Mouse (Mus musculus) C2C12 (cell line): ENCODE data around the gene Smarca1. TPM values are rescaled to one million over a fixed set of nuclear protein-coding genes. Genes with fewer than 3 reads are reported as not detected.

Experiments used
- H3K27me3 ChIP-seq: one replicate; pipeline ENCODE4 v1.6.1; 2011; ENCODE audit not compliant: control insufficient read depth, insufficient read depth, insufficient read length
- H3K36me3 ChIP-seq: one replicate; pipeline ENCODE4 v1.6.1; 2011; ENCODE audit not compliant: control insufficient read depth, insufficient read depth
- H3K4me3 ChIP-seq: one replicate; pipeline ENCODE4 v1.5.1; 2011; ENCODE audit warnings: mild to moderate bottlenecking, control low read depth; ENCODE audit not compliant: poor library complexity, insufficient read depth, severe bottlenecking
- H3K79me2 ChIP-seq: one replicate; pipeline ENCODE4 v1.6.1; 2011; ENCODE audit not compliant: control insufficient read depth, insufficient read depth
- H3K79me3 ChIP-seq: one replicate; pipeline ENCODE4 v1.6.1; 2011; ENCODE audit warnings: low read depth, control low read depth
- H3ac ChIP-seq: one replicate; pipeline ENCODE3; 2011; ENCODE audit warnings: low read depth; ENCODE audit not compliant: control insufficient read depth, insufficient read length
- CEBPB ChIP-seq: IDR thresholded peaks from one replicate; pipeline ENCODE4 v1.6.1; 2011; ENCODE audit warnings: low read depth, mild to moderate bottlenecking, control low read depth, moderate library complexity
- CTCF ChIP-seq: IDR thresholded peaks from one replicate; pipeline ENCODE4 v1.5.1; 2011; ENCODE audit not compliant: control insufficient read depth, insufficient read depth, insufficient read length
- FOSL1 ChIP-seq: IDR thresholded peaks from one replicate; pipeline ENCODE4 v1.8.0; 2011; ENCODE audit warnings: mild to moderate bottlenecking, low read length; ENCODE audit not compliant: poor library complexity, insufficient read depth, severe bottlenecking
- MAX ChIP-seq: IDR thresholded peaks from one replicate; pipeline ENCODE4 v1.6.1; 2011; ENCODE audit warnings: mild to moderate bottlenecking, control low read depth
- MYOD1 ChIP-seq: IDR thresholded peaks from one replicate; pipeline ENCODE4 v1.6.1; 2011; ENCODE audit warnings: low read depth; ENCODE audit not compliant: control insufficient read depth, insufficient read length
- MYOG ChIP-seq: IDR thresholded peaks from one replicate; pipeline ENCODE4 v1.6.1; 2011; ENCODE audit not compliant: control insufficient read depth, insufficient read length; ENCODE audit errors: extremely low read depth
- USF1 ChIP-seq: IDR thresholded peaks from one replicate; pipeline ENCODE4 v1.6.1; 2011; ENCODE audit warnings: low read depth, mild to moderate bottlenecking, control low read depth, moderate library complexity
- polyA plus RNA-seq: library from polyadenylated mRNA; unstranded; fragments of >200 nt; fragmentation: generic; extraction: Trizol; gene quantifications from one replicate; pipeline ENCODE4 v1.2.1, GENCODE M21; 2012; ENCODE audit warnings: missing spikeins

Smarca1 gene
- polyA plus RNA-seq, 1 experiment = 0.01 TPM

- no peak overlapping the region for H3ac ChIP-seq
- no peak overlapping the region for H3K4me3 ChIP-seq
- H3K79me3 ChIP-seq = no peaks in the 10 kb centered on the region
- H3K79me2 ChIP-seq = no peaks in the 10 kb centered on the region
- H3K36me3 ChIP-seq = no peaks in the 10 kb centered on the region
- no peaks in the 10 kb centered on the region for H3K27me3 ChIP-seq
- TF ChIP-seq MYOG (no peak), MYOD1 (no peak), MAX (no peak), USF1 (no peak), CEBPB (no peak), CTCF (no peak)
Measured at GRCm38 (mm10) chrX:47920541-47920940, 27.8 kb upstream of the Smarca1 start.

GRCm38 (mm10) chrX:47916831-47917230, 24.1 kb upstream of the Smarca1 start:
- Histone ChIP-seq H3K79me3 (no peaks in the 10 kb centered on the region), H3ac (no peak overlapping the region), H3K36me3 (no peaks in the 10 kb centered on the region), H3K79me2 (no peaks in the 10 kb centered on the region), H3K4me3 (no peak overlapping the region), H3K27me3 (no peaks in the 10 kb centered on the region)
- TF ChIP-seq CEBPB (no peak), MYOD1 (no peak), MAX (no peak), USF1 (no peak), MYOG (no peak), CTCF (no peak), FOSL1 (no peak)

GRCm38 (mm10) chrX:47913543-47913938, 20.8 kb upstream of the Smarca1 start:
- no peak overlapping the region for H3ac ChIP-seq
- no peaks in the 10 kb centered on the region for H3K79me2 ChIP-seq
- TF ChIP-seq CEBPB (no peak), MYOG (no peak), FOSL1 (no peak), MAX (no peak), CTCF (no peak), MYOD1 (no peak), USF1 (no peak)
- no peaks in the 10 kb centered on the region for H3K36me3 ChIP-seq
- H3K27me3 ChIP-seq = no peaks in the 10 kb centered on the region
- H3K79me3 ChIP-seq = no peaks in the 10 kb centered on the region
- no peak overlapping the region for H3K4me3 ChIP-seq

- H3K36me3 ChIP-seq = no peaks in the 10 kb centered on the region
- H3K79me3 ChIP-seq = no peaks in the 10 kb centered on the region
- no peaks in the 10 kb centered on the region for H3K27me3 ChIP-seq
- TF ChIP-seq MYOG (no peak), MAX (no peak), CEBPB (no peak), FOSL1 (no peak), USF1 (no peak)
- no peaks in the 10 kb centered on the region for H3K79me2 ChIP-seq
- H3K4me3 ChIP-seq = peak overlapping the region; percentile 34
- no peak overlapping the region for H3ac ChIP-seq
Measured at GRCm38 (mm10) chrX:47912904-47913542, 20.2 kb upstream of the Smarca1 start.

DNA sequence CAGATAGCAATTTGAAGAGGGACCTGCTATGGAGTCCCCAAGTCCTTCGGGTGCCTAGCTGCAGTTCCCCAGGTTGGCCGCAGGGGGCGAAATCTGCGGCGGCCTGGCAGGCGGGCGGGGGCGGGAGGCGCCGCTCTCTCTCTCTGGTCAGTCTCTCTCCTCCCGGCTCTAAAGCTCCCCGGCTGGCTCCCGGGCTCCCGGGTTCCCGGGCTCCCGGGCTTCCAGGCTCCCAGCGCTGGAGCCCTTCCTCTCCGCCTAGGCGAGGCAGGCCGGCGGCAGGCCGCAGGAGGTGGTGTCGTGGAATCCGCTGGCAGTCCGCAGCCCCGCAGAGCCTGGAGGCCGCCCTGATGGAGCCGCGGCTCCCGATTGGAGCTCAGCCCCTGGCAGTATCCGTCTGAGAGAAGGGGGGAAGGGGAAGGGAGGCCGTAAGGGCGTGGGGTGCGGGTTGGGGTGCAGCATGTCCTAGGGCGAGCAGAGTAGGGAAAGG, 19.6 kb upstream of the Smarca1 start, which contains the start of gene Ocrl:
Ocrl (plus strand) TSS at position 82 of the 487 bp plus-strand sequence.
- peak; percentile 40 for TF ChIP-seq CTCF
- TF ChIP-seq CEBPB = no peak
- peak within 1 kb of the TSS; percentile 87 for H3ac ChIP-seq
- no peaks in the 10 kb centered on the region for H3K79me2 ChIP-seq
- peak within 1 kb of the TSS; percentile 34 for H3K4me3 ChIP-seq
- H3K36me3 ChIP-seq = no peaks in the 10 kb centered on the region
- no peaks in the 10 kb centered on the region for H3K79me3 ChIP-seq
- no peaks in the 10 kb centered on the region for H3K27me3 ChIP-seq

DNA sequence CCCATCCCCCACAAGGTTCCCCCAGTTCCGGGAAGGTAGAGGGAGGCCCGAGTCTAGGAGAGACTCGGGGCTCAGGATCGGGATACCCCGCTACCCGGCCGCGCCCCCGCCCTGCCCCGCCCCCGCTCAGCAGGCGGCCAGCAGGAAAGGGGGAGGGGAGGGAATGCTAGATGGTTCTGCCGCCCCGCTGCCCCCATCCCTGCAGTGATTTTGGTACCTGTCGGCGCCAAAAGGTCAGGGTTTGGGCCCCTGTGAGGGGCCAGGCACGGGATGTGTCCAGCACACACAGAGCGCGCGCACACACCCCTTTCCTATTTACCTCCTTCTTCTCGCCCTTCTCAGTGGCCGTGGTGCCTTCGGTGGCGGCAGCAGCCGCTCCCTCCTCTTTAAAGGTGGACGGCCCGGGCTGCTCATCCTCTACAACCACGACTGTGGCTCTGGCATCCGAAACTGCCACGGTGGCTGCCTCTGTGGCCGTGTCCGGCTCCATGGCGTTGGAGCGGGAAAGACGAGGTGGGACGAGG, 805 bp downstream of the Smarca1 start:
- Histone ChIP-seq H3K4me3 (no peak overlapping the region), H3K27me3 (peaks cover 5% of the 10 kb centered on the region), H3ac (peak overlapping the region; percentile 18), H3K79me2 (no peaks in the 10 kb centered on the region), H3K36me3 (no peaks in the 10 kb centered on the region), H3K79me3 (no peaks in the 10 kb centered on the region)
- no peak for TF ChIP-seq MAX
- no peak for TF ChIP-seq CEBPB
- no peak for TF ChIP-seq USF1
- TF ChIP-seq MYOG = no peak
- no peak for TF ChIP-seq MYOD1
- no peak for TF ChIP-seq FOSL1
- TF ChIP-seq CTCF = no peak
